Mouse (Mus musculus): ENCODE measurements at regions not wholly inside any gene's neighbourhood (a gene's known extent, or its start where the extent isn't known, plus 50 kb on each side); places are given as distances from the start of the nearest gene placed in this dataset.

- TF ChIP-seq CTCF (IDR thresholded peaks at IDR 0.05; ENCODE audit: low read depth) = no peak
- TF ChIP-seq EP300 (IDR thresholded peaks at IDR 0.05; ENCODE audit: low read depth) = no peak
These were observed 254.9 kb upstream of the Gm21798 start for GRCm38 (mm10) chr15:64562431-64563111.
